Mouse (Mus musculus) adrenal gland, adult 2 months (tissue): ENCODE measurements at regions not wholly inside any gene's neighbourhood (a gene's known extent, or its start where the extent isn't known, plus 50 kb on each side); places are given as distances from the start of the nearest gene placed in this dataset.

Source experiments
- microRNA-seq, 2 experiments: library from miRNA; unstranded; fragments of <30 nt; microRNA quantifications; one replicate each; pipeline ENCODE4 v1.2.0; 2021

Small RNA genes lying in the stretch of these regions (microRNA-seq; reads per million reads assigned to microRNA genes)
- 0 reads per million in 2 experiments for gene Gm24271
